Mouse (Mus musculus) R1 (cell line): ENCODE data around the gene Eefsec.

ENCODE experiments used
- DNase-seq: peaks from one replicate; pipeline ENCODE4 v3.0.0-alpha.2; 2018; ENCODE audit warnings: low read depth, low spot score

Eefsec gene

DNA sequence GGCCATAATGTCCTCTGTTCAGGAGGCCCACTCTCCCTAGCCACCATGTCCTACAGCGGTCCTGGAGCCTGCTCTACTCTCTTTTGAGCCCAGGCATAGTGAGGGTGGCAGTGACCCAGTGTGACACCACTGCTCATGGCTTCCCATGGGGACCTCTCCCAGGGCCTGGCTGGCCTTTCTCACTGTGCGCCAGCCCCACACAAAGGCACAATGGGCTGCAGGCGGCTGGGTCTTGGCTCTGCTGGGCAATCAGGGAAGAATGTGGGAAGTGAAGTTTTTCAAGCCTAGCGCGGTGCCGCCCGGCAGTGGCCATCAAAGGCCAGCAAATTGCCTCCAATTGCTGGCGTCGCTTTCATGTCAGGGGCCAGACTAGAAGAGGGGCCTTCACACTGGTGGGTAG, 184.2 kb downstream of the Eefsec start:
- DNase-seq: no peak

DNA sequence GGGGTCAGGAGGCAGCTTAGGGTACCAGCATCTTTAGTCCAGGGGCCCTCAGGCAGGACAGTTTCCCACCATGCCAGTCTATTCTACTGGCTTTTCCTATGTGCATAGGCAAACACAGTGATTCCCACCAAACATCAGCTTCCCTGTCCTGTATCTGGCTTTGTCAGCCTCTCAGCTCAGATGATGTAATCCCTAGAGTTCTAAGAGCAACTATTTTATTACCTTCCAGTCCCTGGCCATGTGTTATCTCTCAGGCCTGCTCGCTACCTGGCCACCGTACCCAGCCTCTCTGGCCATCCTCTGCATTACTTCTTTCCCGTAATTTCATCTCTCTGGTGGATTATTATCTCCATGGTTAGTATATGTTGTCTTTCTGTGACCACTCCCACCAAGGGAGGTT, 185.7 kb downstream of the Eefsec start:
- no peak for DNase-seq

DNA sequence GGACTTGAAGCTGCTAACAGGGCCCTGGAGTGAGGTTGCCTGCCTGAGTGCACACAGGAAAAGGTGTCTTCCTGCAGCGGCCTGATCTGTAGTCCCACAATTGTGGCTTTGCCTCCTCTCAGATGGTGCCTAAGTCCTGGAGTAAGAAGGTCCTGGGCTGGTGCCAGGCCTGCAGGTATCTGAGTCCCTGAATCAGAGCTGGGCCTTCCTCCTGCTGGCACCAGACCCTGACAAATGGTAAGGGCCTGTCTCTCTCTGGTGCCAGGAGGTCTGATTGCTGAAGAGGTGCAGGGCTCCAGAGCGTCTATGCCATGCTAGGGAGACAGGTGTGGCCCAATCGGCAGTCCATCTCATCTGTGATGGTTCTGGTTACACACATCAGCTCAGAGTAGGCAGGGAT, 186.7 kb downstream of the Eefsec start:
- no peak for DNase-seq

DNA sequence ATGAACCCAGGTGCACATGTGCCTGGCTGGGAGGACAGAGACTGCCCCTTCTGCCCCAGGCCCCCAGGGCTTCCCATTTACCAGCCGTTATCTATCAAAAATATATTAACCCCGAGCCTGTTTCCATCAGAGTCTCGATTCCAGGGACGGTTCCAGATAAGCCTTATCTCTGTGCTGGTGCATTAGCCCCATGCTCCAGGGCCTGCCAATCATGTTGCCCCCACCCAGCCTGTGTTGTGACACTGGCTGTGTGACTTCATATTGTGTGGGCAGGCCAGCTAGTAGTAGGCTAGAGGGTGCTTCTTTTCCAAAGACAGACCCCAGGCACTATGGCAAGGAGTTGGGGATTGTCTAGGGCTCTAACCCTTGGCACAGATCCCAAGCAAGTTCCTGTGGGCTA, 190.9 kb downstream of the Eefsec start:
- no peak for DNase-seq

DNA sequence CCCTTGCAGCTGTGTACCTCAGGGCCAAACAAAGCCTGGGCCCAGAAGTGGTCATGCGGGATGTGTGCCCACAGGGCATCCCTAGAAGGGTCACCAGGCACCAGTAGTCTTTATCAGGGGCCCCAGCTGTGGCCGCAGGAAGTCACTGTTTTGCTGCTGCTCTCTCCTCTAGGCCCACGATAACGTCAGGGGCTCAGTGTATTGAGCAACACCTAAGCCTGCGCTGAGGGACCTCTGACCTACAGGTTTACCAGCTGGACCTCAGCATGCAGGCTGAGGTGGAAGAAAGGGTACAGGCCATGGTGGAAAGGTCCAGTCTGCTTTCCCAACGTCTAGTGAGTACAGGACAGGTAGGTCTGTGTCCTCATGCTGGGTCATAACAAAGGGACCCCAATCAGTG, 192.3 kb downstream of the Eefsec start:
- no peak for DNase-seq

DNA sequence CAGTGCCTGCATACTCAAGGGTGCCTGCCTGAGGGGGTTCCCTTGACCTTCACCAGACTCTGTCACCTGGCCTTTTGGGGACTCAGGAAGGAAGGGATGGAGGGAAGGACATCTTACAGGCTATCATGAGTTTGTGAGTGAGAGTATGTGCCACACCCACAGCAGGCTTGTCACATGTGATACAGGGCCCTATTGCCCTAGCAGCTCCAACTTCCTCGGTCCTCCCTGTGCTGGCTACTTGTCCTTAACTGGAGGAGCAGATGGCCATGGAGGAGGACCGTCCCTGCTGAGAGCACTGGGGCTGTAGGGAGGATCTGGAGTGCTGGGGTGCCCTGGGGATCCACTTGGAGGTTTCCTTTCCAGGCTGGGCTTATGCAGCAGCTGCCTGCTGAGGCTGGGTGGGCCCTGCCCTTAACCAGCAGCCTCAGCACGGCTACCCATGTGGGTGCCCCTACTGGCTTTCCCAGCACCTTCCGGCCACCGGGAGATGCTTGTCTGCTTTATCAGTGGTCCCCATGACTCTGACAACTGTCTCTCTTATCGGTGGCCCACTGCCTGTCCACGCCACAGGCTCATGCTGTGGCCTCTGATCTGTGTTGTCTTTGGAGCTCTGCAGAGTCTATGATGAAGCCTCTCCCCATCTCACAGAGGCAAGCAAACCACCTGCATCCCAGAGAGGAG, 194.4 kb downstream of the Eefsec start:
- DNase-seq: no peak

DNA sequence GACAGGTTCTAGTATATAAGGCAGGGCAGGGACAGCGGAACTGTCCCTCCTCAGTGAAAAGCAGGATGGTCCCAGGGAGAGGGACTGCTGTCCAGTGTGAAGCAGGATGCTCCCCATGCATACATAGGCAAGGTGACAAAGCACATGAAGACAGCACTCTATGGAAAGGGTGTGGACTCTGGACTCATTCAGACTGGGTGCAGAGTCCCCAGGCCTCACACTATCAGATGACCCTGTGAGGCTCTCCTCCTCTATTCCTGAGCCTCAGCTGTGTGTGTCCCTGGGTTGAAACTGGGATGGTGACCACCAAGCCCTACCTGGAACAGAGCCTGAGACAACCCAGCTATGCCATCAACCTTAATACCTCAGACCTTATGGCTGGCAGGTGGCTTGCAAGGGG, 194.9 kb downstream of the Eefsec start:
- DNase-seq: no peak

DNA sequence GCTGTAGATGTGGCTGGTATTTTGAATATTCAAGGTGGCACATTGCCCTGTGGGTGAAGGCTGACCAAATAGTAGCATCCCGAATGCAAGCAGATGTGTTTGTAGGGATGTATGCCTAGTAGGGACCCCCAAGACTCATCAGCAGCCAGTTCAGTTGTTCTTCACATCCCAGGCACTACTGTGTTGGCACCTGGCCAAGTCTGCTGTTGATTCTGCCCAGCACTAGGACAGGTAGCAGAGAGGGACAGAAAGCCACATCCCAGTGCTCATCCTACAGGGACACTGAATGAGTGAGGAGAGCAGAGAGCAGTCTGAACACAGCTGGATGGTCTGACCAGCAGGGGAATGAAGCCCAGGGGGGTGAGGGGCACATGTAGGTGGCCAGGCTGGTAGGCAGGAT, 197.1 kb downstream of the Eefsec start:
- DNase-seq: no peak

DNA sequence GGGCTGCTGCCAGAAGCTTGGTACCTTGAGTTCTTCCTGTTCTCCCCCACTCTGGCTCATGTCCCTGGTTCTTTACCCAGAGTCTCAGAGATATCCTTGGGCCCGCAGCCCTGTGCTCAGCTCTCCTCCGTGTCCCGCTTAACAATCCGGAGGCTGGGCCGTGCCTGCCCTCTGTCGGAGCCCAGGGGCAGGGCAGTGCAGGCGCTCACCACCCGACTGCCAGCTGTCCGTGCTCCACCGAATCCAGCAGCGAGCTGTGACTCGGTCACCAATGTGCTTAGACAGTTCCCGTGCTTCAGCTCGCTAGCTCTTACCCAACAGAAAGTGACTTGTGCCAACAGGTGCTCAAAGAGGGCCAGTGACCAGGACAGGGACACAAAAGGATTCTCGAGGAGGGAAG, 203.7 kb downstream of the Eefsec start:
- peak; percentile 41 for DNase-seq

DNA sequence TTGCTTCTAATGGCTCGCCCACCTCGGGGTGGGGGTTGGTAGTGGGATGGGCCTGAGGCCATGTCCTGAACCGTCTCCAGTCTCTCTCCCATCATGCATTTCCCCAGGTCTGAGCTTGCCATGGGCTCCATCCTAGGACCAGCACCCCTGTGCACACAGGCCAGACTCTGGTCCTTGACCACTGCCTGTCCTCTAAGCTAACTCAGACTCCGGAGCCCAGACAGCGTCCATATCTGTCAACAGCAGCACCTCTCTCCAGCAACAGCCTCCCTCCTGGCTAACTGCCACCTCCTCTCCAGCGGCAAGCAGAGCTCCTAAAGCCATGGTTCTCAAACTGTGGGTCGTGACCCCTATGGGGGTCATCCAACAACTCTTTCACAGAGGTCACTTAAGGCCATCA, 209.8 kb downstream of the Eefsec start:
- no peak for DNase-seq

DNA sequence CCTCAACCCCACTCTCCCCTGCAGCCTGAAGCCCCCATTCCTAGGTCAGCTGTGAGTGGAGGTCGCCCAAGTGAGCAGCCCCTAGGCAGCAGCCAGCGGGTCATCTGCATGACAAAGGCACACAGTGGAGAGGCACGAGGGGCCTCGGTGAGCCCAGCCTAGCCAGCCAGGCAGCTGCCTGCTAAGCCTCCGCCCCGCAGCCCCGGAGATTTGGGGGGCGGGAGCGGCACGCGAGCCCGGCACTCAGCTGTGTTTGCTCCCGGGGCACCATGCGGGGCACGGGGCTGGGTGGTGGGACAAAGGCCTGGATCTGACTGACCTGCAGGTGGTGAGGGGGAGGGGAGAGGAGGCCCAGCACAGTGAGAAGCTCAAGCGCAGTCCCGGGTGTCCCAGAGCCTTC, 210.4 kb downstream of the Eefsec start:
- peak; percentile 25 for DNase-seq

DNA sequence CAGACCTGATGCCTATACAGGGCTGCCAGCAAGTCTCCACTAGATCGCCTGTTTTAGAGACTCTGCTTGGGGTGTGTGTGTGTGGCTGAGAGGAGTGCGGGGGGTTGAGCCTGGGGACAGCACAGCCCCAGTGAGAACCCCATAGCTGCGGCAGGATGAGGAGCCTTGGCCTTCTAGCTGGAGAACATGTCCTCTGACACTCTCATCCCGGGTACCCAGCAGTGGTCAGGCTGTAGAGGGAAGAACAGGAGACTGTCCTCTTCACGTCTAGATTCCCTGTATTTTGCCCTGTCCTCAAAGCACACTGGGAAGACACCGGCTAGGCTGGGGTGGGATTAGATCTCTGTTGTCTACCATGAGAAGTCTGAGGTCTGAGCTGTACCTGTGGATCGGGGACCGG, 210.9 kb downstream of the Eefsec start:
- DNase-seq: no peak

DNA sequence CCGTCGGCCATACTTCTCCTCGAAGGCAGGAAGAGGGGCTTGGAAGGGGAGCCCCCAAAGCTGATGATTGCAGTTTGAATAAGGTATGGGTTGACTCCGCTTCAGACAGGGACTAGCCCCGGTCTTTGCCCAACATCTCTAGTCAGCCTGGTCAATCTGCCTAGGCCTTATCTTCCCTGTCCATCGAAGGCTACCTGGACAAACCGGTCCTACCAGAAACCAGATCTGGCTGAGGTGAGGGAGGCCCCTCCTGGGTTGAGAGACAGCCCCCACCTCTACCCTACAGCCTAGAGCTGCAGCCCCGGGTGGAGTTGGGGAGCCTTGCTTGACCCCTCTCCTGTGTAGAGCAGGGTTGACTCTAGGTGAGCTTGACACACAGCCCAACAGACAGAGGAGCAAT, 212.3 kb downstream of the Eefsec start:
- DNase-seq: no peak

DNA sequence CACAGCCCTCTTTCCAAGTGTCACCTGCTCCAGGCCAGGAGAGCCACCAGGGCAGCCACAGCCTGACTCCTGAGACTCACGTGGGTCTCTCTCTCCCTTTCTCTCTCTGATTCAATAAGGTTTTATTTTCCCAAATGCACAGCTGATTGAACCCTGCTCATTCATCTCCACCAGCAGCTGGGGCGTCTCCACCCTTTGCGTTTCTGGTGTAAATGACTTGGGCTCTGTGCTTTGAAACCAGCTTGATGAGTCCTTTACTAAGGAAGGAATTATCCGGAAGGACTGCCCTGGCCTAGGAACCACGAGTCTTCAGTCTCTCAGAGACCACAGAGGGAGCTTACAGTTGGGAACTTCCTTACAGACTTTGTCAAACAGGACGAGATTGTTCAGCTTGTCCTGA, 214.1 kb downstream of the Eefsec start:
- DNase-seq: peak; percentile 27

DNA sequence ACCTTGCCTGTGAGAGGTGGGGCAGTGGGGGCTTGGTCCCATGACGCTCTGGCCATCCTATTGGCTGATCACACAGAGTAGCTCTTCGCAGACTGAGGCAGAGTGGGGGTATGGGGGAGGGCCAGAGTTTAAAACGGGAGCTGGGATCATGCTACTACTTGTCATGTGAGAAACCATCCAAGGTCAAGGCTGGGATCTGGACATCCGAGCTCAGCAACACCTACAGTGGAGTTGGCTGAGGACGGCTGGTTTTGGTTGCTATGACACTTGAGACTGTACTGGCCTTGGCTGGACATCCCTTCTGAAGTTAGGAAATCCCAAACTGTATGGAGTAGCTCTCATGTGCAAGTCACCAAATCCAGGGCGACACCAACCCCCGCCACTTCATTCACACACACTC, 214.5 kb downstream of the Eefsec start:
- peak; percentile 8 for DNase-seq

DNA sequence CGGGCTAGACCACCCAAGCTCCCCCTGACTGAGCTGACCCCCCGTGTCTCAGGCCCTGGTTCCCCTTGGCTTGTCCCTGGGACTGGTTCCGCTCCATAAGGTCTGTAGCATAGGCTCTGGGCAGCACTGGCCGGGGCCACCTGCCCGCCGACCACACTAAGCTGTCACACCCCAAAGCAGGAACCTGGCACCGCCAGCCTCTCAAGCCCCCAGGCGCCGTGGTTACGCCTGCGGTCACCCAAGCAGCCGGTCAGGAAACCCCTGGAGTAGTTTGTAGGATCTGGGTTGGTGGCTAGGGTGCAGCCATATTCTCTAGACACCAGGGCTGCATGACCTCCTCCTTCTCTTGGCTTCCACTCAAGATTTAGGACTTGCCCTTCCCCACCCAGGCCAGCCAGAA, 217.1 kb downstream of the Eefsec start:
- no peak for DNase-seq

DNA sequence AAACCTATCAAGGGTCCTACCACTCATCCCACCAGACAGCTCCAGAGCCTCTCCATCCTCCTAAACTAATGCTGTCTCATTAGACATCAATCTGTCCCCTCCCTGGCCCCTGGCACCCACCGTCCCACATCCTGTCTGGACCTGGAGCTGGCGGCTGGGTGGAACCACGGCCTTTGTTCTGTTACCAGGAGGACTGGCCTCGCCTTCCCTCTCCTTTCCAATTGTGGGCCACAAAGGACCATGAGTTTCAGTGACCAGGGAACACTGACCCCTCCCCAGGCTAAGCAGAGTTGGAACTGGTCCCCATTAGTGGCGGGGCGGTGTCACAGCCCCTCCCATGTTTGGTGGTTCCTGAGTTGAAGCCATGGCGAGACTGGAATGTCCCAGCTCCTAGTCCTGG, 218.8 kb downstream of the Eefsec start:
- no peak for DNase-seq

DNA sequence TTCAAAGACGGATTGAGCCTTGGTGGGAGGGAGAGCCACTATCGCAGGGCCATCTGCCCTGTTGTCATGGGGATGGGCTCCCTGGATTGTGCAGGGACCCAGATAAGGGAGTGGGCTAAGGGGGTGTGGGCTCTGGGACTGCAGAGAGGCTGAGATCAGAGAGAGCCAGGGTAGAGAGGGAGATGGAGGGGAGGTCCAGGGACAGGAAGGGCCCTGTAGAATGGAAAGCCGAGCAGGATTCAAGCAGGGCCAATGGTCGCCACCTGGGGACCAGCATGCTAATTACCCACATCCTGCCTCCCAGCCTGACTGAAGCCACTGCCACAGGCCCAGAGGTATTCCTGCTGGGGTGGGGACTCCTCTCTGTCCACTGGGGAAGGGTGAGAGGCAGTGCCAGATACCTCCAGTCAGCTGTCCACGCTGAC, 219.8 kb downstream of the Eefsec start:
- DNase-seq: peak; percentile 8

DNA sequence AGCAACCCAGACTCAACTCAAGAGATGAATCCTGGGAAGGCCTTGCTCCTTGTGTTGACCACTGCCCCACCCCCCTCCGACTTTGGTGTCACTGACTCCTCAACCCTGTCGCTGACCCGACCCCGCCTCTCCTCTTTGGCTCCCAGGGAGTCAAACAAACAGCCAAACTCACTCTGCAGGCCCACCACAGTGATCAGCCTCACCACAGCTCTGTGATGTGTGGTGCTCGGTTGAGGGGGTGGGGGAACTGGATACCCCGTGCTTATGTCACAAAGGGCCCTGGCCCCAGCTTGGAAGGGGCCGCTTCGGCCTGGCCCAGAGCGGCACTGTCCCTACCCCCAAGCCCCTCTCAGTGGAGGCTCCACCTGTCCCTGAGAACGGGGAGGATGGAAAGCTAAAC, 224.4 kb downstream of the Eefsec start, which contains the start of gene Dnajb8:
Gene Dnajb8 (plus strand): TSS at position 301 of the 400 bp plus-strand sequence.
- no peak for DNase-seq

DNA sequence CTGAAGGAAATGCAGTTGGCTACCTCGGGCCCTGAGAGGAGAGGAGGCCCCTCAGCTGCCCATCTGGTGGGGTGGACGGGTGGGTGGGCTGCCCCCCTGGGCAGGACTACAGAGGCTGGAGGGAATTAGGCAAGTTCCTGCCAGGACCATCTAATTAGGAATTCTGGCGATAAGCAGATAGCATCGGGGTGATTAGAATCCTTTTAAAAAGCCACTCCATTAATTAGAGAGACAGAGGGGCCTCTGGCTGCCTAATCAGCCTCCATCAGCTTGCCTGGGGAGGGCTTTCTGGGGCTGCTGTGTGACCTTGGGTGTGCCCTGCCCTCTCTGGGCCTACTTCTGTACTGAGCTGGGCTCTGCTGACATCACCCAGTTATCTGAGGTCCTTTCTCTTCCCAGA, 227.2 kb downstream of the Eefsec start:
- DNase-seq: no peak

DNA sequence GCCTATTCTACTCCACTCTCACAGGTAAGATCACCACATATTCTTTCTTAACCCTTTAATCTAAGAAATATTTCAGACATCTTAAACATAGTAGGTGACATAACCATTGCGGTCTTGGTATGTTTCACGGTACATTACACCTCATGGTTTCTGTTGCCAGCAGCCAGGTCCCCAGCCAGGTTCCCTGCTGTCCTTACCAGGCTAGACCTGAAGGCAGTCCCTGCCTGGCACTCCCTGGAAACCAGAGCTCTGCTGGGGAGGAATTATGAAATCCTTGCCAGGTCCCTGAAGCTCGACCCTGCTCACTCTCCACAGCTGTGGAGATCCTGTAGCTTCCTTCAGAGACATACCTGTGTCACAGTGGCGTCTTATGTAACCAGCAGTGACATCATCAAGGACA, 230.1 kb downstream of the Eefsec start:
- no peak for DNase-seq

DNA sequence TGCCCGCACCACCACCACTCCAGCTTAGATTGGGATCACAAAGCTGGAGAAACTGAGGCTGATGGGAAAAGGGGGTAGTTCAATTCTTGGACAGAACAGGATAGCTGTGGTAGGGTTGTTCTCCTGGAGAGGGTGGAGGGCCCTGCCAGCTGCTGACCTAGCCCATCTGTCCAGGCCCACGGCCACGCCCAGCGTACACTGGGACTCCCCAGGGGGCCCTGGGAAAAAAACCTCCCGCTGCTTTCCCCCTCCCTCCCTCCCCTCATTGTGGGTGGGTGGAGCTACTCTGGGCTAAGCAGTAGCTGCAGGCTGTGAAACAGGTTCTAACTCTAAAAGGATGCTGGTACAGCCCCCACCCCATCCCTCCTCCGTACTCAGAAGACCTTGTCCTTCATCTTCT, 230.5 kb downstream of the Eefsec start:
- DNase-seq: no peak

DNA sequence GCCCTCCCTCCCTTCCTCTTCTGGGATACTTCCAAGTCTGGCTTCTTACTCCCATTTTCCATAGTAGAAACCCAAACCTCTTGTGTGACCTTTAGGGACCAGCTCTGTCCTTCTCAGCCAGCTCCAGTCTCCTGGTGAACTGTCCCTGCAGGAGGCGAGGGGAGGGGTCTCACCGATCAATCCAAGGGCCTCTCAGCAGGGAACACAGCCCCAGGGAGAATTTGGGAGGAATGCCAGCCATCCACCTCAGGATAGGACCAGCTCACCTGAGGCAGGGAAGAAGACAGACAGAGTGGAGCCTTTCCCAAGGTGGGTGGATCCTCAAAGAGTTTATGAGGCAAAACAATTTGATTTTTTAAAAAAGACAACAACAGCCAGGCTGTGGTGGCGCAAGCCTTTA, 236.2 kb downstream of the Eefsec start:
- peak; percentile 18 for DNase-seq

DNA sequence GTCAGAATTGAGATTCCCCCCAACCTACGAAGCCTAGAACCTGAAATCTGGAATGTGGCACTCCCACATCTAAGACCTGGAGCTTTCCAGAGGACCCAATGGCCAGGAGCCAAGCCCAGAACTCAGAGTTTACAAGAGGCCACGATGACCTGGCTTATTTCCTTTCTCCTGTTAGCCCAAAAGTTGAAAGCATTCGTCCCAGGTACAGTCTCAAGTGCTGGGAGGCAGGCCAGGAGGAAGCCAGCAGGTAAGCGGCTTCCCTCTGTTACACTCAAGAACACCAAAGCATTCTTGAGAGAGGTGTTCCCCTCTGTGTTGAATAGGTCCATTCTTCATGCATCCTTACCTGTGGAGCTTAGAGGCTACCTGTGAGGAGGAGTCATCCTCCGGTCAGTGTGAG, 236.9 kb downstream of the Eefsec start:
- no peak for DNase-seq
